Mouse (Mus musculus): Measurements from ENCODE around the gene Trdmt1. TPM values are rescaled to one million over a fixed set of nuclear protein-coding genes. Genes with fewer than 3 reads are reported as not detected.

The Trdmt1 gene
- polyA plus RNA-seq, 1 experiment: 3.1 TPM

DNA sequence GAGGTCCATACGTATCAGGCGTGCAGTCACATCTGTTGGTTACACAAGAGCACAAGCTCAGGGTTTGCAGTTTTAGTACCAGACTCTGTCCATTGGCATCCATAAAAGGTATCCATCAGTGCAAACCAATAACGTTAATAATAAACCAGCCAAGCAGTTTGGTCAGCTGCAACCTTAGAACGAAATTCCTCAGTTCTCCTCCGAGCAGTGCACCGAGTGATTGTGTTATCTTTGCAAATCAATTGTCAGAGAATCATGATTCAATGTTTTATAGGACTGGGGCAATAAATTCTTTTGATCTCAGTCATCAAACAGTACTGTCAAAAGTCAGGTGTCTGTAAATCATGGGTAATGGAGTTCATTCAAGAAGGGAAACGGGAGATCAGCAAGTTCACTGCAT lies 65.3 kb downstream of the Trdmt1 start:
- Histone ChIP-seq H3K4me3 (ENCODE audit: control insufficient read depth, low read depth, low read length) (no peak overlapping the region), H3K36me3 (ENCODE audit: control insufficient read depth, insufficient read depth, low read length) (no peaks in the 10 kb centered on the region), H3K27ac (ENCODE audit: control insufficient read depth, insufficient read depth, low read depth, low read length) (no peak overlapping the region), H3K27me3 (ENCODE audit: control insufficient read depth, insufficient read depth, low read length) (no peaks in the 10 kb centered on the region), H3K4me1 (ENCODE audit: control insufficient read depth, insufficient read depth, low read length) (no peaks in the 10 kb centered on the region)
- TF ChIP-seq CTCF (IDR thresholded peaks at IDR 0.05; ENCODE audit: control insufficient read depth, insufficient read depth, insufficient replicate concordance, low read depth, low read length) (no peak), POLR2A (IDR thresholded peaks at IDR 0.05; ENCODE audit: control insufficient read depth, low read depth, low read length) (no peak)

- no peaks in the 10 kb centered on the region for H3K36me3 ChIP-seq (ENCODE audit: control insufficient read depth, insufficient read depth, low read length)
- H3K4me1 ChIP-seq (ENCODE audit: control insufficient read depth, insufficient read depth, low read length): no peaks in the 10 kb centered on the region
- TF ChIP-seq CTCF (IDR thresholded peaks at IDR 0.05; ENCODE audit: control insufficient read depth, insufficient read depth, insufficient replicate concordance, low read depth, low read length): no peak
- no peak for TF ChIP-seq POLR2A (IDR thresholded peaks at IDR 0.05; ENCODE audit: control insufficient read depth, low read depth, low read length)
- H3K4me3 ChIP-seq (ENCODE audit: control insufficient read depth, low read depth, low read length): no peak overlapping the region
- no peak overlapping the region for H3K27ac ChIP-seq (ENCODE audit: control insufficient read depth, insufficient read depth, low read depth, low read length)
- H3K27me3 ChIP-seq (ENCODE audit: control insufficient read depth, insufficient read depth, low read length): no peaks in the 10 kb centered on the region
Measured at GRCm38 (mm10) chr2:13470108-13470507, 74.4 kb downstream of the Trdmt1 start.

DNA sequence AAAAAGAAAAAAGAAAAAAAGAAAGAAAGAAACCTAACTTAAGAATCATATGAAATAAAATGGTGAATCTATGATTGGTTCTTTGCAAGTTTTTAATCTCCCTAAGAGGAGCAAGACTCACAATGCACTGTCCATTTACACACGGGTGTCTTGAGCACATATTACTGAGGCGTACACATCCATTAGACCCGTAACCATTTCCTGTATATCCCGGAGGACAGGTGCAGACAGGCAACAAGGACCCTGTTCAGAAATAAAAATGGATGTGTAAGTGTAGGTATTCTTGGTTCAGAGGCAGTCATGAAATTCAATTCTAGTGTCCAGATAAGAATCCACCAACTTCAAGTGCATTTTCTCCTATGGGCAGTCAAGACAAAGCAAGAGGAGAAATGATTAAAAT lies 74.8 kb downstream of the Trdmt1 start:
- no peaks in the 10 kb centered on the region for H3K4me1 ChIP-seq (ENCODE audit: control insufficient read depth, insufficient read depth, low read length)
- no peak overlapping the region for H3K27ac ChIP-seq (ENCODE audit: control insufficient read depth, insufficient read depth, low read depth, low read length)
- no peaks in the 10 kb centered on the region for H3K27me3 ChIP-seq (ENCODE audit: control insufficient read depth, insufficient read depth, low read length)
- TF ChIP-seq POLR2A (IDR thresholded peaks at IDR 0.05; ENCODE audit: control insufficient read depth, low read depth, low read length) (no peak), CTCF (IDR thresholded peaks at IDR 0.05; ENCODE audit: control insufficient read depth, insufficient read depth, insufficient replicate concordance, low read depth, low read length) (no peak)
- no peak overlapping the region for H3K4me3 ChIP-seq (ENCODE audit: control insufficient read depth, low read depth, low read length)
- no peaks in the 10 kb centered on the region for H3K36me3 ChIP-seq (ENCODE audit: control insufficient read depth, insufficient read depth, low read length)

DNA sequence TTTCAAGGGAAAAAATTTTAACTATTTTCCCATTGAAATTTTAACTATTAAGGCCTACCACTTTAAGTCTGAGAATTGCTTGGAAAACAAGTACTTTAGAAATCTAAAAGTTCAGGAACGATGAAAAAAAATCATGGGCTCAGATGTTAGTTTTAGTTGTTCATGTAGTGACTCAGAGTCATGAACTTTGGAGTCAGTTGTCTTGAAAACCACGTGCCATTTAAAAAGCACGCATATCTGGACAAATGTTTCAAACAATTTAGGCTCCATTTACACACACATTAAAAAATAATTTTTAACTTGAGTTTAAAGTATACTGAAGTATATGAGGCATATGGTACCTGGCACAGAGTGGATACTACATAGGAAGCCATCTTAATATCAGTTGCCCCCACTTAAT lies 77.8 kb downstream of the Trdmt1 start:
- H3K27me3 ChIP-seq (ENCODE audit: control insufficient read depth, insufficient read depth, low read length): no peaks in the 10 kb centered on the region
- TF ChIP-seq POLR2A (IDR thresholded peaks at IDR 0.05; ENCODE audit: control insufficient read depth, low read depth, low read length): no peak
- TF ChIP-seq CTCF (IDR thresholded peaks at IDR 0.05; ENCODE audit: control insufficient read depth, insufficient read depth, insufficient replicate concordance, low read depth, low read length): no peak
- H3K4me3 ChIP-seq (ENCODE audit: control insufficient read depth, low read depth, low read length): no peak overlapping the region
- no peaks in the 10 kb centered on the region for H3K4me1 ChIP-seq (ENCODE audit: control insufficient read depth, insufficient read depth, low read length)
- H3K27ac ChIP-seq (ENCODE audit: control insufficient read depth, insufficient read depth, low read depth, low read length): no peak overlapping the region
- H3K36me3 ChIP-seq (ENCODE audit: control insufficient read depth, insufficient read depth, low read length): no peaks in the 10 kb centered on the region

Other genes starting within 250 kb of the Trdmt1 start
- gene Cubn, start 52.9 kb downstream of the Trdmt1 start, polyA plus RNA-seq (2012; rRNA removed): 0.72 and 0.96 TPM in 2 replicates
- 95.7 and 100 TPM in 2 replicates for gene Vim, start 29.3 kb upstream of the Trdmt1 start, polyA plus RNA-seq (2012; rRNA removed)
- gene St8sia6, start 249.4 kb upstream of the Trdmt1 start, polyA plus RNA-seq (2012; rRNA removed): 0.05 and 0.07 TPM in 2 replicates